Mouse (Mus musculus) layer of hippocampus, postnatal 36 days (tissue): ENCODE measurements at regions not wholly inside any gene's neighbourhood (a gene's known extent, or its start where the extent isn't known, plus 50 kb on each side); places are given as distances from the start of the nearest gene placed in this dataset.

ENCODE experiments used
- DNase-seq, 2 experiments: peaks; one replicate each; pipeline ENCODE4 v3.0.0; 2022

DNA sequence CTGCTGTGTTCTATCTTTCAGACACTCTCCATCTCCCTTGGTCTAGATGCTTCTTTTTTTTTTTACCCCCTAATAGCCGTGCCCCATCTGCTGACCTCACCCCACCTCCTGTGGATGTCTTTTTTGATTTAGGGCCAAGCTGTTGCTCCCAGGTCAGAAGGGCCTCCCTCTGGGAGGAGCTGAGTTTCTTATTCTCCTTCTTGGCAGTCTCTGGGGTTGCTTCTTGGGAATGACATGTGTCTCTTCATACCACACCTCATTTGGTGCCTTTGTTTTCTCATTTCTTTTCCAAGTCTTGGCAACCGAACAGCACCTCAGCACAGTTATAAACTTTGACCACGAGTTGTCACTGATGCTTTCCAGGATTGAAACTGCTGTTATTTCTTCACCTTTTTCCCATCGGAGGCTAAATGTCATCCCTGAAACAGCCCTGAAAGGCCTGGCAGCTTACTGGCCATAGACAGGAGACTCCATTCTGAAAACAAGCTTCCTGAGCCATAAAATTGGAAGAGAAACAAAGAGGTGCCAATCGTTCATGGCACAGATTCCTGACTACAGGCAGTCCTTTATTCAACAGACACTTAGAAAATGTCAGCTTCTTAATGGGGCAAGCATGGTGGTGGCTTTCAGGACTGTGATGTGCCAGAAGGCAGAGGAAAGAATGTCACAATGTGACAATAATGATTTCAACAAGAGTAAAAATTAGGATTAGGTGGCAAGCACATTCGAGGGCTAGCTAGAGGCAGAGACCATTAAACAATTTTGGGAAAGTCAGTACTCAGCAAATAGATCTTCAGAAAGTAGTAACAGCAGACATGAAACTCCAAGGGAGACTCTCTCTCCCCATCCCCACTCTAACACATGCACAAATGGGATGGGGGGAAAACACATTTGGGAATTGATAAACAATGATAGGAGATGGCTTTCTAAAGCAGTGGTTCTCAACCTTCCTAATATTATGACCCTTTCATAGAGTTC lies 197.1 kb upstream of the Arrdc4 start:
- DNase-seq = no peak

DNA sequence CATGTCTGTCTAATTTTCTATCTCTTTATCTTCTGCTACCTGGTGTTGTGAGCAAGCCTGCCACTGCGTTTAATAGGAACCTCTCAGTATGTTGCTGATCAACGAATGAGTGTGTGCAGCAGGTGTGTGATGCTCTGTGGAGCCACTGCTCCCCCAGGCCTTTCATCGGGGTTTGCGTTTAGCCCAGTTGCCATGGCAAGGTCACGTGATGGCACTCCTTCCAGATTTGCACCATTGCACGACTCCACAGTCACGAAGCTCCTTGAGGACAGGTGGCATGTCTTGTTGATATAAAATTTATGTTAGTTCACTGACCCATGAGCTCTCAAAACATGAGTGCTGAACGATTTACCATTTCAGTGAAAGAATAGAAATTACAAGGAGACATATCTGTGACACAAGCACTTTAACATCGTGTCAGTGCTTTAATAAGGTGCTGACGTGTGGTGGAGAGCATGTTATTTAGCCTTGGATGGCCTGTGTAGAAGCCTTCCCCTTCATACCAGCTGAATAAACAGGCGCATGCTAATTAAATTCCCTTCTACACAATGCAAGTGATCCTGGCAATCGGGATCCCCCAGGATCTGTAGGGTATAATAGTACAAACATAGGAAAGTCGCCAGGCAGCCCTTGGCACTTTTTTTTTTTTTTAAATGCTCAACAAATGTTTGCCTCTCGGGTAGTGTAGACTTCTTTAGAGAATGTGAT lies 181.7 kb upstream of the Arrdc4 start:
- no peak for DNase-seq

DNA sequence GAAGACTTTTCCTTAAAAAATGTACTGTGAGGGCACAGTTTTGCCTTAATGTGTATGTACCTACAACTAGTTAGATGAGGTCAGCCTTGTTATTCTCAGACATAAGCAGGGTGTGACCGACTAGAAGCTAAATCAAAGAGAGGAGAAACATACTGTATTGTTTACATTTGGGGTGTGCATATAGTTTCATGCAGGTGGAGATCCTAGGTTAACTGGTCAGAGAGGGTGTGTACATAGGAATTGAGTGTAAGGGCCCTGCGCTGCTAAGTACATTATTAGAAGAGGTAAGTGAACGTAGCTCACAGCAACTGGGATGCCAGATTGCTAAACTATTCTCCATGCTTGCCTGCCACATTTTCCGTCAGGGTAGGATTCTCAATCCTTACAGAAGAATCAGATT lies 180.6 kb upstream of the Arrdc4 start:
- no peak for DNase-seq

DNA sequence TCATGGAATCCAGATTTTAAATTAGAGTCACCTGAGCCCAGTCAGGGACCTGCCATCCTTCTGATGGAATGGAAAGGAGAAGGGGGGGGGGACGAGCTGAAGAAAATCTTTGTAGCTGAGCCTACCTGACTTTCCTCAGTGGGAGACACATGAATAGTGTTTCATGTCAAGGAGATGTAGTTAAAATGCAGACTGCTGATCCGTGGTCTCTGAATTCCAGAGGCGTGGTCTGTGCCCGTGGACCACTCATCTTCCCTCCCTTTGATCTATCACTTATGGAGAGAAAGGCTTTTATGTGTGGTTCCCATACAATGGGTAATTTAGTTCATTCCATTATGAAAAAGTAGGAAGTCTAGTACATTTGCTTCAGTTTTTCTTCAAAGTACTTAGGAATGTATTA lies 176.6 kb upstream of the Arrdc4 start:
- DNase-seq = no peak

DNA sequence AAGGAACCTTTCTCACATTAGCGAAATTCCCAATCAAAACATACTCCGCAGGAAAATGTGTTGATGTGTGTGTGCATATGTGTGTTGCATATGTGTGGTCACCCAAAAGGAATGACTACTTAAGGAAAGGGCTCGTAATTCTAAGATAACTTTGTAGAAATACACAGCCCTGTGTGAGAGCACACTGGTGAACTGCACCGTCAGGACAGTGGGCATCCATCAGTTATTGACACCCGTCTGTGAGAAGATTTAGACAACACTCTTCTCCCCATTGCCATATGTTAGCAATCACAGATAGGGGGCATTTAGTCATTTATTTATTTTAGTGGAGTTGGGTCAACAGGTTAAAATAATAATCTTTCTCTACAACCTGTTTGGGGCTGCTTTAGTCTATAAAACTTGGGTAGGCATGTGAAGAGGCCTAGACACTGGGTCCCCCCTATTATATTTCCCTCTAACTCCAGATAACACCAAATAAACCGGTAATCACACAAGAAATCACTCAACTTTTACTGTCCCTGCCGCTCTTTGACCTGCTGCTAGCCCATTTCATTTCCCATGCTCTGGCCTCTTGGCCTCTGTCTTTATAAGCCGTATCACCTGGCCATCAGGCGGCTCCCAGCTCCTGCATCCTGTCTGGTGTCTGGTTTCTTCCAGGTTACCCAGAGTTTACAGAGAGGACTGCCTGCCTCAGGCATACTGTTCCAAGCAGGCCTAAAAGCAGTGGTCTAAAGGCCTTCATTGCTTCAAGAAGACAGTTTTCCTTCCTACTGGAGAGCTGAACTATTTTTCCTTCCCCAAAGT lies 169.8 kb upstream of the Arrdc4 start:
- no peak for DNase-seq

DNA sequence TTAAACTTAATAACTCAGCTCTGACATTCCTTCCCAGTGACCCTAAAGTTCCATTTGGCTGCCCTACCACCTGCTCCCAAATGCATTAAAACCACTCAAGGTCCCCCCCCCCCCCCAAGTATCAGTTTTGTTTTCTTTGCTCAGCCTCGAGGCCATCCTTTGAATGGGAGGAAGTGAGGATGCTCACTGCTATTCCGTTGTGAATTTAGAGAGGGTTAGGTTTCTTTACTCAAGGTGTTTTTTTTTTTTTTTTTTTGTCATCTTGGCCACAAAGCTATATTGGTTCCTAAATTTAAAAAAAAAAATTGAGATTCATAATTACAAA lies 168.8 kb upstream of the Arrdc4 start:
- no peak for DNase-seq

DNA sequence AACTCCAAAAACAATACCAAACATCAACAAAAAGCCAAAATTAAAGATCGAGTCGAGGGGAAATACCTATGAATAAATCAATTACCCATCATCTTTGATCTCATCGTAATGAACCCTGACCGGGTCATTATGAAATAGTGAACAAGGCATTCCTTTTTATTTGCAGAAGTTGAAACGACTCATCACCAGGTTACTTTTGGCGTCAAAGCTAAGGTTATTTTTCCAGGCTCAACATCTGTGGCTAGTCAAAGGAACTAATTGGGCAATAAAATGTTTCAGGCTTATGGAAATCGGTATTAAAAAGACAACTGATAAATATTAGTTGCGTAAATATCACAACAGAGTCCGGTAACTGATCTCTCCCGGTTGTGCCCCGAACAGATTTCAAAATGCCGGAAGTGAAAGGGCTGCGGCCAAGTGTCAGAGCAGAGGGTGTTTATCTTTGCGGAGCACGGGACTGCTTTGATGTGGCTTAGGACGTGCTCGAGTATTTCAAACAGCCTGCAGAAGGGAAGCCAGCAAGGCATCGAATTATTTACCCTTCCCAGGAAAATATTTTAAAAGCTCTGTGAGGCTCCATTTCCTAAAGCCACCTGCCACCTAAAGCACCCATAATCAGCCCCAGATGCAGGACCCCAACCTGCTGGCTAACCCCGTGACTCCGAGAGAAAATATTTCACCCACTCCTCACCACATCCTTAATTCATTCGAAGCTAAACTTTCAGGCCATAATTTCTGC lies 168.3 kb upstream of the Arrdc4 start:
- DNase-seq = no peak

DNA sequence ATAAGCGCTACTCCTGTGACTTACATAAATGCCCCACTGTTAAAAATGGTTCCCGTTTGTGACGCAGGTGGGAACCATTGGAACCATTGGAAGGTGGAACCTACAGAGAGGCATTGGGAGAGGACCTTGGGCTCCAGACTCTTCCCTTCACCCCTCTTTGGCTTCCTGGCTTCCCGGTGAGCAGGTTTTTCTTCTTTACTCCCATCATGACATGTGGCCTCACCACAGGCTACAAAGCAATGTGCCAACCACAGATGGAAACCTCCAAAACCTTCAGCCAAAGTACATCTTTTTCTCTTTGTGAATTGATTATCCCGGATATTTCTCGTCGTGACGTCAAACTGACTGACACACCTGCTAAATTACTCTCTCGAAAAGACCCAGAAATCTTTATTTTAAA lies 166.9 kb upstream of the Arrdc4 start:
- no peak for DNase-seq

DNA sequence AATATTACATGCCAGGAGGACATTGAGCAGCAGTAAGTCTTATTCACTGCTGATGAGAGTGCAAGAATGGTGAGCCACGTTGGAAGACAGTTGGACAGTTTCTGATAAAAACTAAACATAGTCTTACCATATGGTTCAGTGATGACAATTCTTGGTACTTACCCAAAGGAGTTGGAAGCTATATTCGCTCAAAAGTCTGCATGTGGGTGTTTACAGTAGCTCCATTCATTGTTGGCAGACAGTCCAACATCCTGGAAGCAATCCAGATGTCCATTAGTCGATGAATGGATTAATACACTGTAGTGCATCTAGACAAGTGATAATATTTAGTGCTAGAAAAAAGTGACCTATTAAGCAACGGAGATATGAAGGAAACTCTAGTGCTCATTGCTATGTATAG lies 165.3 kb upstream of the Arrdc4 start:
- no peak for DNase-seq

DNA sequence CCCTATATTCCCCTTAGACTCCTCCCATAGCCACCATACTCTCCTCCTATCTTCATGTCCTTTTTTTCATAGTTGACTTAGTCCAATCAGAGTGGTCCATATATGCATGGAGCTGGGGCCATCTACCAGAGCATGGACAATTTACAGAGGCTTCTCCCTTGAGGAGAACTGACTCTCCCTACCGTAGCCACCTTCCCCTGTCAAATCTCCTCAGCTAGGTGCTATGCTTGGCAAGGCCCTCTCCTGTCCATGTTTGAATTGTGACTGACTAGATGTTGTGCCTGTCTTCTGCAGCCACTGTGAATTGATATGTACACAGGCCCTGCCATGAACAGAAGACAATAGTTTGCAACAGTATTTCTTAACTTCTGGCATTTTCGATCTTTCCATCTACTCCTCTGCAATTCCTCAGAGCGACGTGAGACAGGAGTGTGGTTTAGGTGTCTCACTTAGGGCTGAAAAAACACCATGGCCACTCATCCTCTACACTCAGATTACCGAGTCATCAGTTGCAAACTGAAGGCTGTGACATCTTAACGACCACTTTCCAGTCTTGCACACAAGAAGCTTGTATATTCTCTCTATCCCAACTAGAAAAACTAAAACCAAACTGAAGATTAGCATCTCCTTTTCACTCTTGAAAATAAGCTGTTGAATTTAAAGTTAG lies 163.1 kb upstream of the Arrdc4 start:
- no peak for DNase-seq

DNA sequence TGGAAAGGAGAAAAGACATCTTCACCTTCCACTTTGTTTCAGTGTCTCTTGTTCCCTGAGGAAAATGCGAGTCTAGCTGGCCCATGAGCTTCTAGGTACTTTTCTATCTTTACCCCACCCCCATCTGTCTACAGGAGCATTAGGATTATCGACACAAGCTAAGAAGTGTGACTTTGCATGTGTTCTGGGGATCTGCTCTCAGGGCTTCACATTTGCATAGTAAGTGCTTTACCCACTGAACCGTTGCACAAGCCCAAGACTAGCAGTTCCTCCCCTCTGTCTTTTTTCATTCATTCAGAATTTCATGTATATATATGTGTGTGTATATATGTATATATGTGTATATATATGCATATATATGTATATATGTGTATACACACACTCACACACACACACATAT lies 162.5 kb upstream of the Arrdc4 start:
- DNase-seq = no peak

DNA sequence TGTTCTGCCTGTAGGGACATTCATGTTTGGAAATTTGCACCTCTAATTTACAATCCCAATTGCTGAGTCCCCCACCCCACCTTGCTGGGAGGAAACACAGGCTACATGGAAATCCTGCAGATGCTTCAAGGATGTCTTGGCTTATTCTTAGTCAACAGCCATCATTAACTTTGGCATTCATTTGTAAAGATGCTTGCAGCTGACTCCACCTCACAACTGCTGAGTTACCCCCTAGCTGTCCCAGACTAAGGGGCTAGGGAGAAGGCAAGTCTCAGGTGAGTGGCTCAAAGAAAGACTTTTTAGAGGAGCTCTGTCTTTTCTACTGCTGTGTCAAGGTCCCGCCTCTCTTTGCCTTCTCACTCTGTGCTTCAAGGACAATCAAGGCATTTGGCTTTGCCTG lies 160.7 kb upstream of the Arrdc4 start:
- no peak for DNase-seq

DNA sequence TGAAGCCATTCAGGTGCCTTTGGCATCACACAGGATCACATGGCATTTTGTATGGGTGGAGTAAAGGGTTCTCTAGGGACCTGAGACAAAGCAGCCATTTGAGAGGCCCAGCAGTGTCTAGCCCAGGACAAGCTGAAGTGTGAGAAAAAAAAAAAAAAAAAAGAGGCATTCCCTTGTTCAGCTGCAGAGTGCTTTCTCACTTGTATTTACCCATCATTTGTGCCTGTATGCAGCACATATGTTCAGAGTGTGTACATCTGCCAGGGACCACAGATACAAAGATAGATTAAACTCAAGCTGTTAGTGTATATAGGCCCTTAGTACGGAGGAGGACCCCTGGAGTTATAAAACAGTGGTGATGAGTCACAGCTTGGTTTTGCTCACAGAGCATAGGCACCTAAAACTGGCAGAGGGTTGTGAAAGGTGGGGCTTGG lies 159.4 kb upstream of the Arrdc4 start:
- no peak for DNase-seq

DNA sequence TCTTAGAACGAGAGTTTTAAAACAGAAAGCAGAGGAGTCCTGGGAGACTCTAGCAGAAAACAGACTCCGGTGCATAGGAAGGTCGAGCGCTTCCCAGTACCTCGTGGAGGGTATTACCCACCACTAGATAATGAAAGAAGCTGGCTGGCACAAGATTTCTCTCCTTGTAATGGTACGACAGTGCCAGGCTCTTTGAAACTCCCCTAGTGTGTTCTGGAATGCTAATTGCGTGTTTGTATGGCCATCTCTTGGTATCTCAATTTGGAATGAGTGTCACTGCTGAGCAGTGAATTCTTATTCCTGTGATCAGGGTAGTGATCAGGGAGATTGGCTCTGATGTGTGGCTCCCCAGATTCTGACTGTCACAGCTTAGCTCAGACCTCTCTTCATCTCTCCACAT lies 158.8 kb upstream of the Arrdc4 start:
- DNase-seq = no peak

DNA sequence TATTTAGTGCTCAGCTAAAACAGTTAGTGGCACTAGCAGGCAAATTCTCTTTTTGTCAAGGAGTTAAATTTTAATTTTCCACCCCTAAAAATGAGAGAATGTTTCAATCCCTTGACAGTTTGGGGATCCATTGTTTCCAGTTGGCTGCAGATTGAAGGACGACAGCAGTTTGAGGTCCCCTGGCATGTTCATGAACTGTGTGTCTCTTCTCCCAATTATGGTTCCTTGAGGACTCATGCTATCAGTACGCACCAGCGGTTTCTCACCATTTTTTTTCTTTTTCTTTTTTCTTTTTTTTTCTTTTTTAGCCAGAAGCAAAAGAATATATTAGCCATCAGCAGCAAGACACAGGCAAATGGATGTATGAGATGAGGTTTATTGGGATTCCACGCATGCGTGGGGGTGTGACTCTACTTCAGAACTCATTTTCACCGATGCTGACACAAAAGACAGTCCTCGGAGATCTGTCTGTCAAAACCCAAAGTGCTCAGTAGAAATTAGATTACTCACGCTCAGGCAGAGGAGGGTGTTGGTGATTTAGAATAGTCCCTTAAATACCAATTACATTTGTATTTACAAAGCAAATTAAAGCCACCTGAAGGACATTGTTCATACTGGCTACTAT lies 157.8 kb upstream of the Arrdc4 start:
- DNase-seq = no peak

DNA sequence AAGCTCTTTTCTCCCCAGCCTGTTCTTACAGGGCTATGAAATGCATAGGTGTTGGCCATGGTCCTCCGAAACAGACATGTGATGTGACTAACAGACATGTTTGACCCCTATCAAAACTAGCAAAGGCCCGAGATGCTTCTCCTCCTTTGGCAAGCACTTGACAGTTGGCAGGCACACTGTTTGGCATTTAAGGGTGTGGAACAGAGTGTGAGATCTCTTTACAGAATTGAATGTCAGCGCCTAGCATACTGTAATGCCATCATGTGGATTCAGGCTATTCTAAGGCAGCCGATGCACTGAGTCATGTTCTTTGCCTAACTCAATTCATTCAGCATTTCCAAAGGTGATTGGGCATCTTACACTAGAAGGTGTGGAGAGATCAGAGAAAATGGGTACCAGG lies 156.8 kb upstream of the Arrdc4 start:
- DNase-seq = no peak

DNA sequence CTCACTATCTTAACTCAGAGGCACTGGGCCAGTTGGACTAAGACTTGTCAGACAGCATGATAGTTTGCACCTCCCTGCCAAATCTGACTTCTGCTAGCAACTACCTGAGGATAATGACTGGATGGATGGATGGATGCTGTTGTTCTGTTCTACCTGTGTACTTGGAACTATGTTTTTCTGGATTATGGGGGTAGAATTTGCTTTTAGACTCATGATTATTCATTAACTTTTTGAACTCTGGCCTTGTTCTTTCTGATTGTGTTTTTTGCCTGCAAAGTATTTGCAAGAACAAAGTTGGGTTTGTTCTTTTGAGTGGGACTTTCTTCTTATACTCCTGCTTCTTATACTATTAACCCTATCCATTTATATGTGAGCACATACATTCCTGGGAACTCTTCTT lies 137.1 kb upstream of the Arrdc4 start:
- DNase-seq = no peak

DNA sequence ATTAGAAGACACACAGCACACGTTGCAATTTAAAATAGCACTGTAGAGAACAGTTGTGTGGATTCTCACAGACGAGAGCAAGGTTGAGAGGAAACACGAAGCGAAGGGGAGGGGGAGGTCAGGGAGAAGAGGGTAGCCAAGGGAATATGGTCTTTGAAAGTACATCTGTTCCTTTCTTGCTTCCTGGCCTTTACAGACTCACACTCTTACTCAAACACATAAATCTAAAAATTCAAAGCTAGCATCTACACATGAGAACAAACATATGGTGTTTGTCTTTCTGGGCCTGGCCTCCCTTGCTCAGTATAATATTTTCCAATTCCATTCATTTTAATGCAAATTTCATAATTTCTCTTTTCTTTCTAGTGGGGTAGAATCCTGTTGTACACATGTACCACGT lies 124.0 kb upstream of the Arrdc4 start:
- no peak for DNase-seq

DNA sequence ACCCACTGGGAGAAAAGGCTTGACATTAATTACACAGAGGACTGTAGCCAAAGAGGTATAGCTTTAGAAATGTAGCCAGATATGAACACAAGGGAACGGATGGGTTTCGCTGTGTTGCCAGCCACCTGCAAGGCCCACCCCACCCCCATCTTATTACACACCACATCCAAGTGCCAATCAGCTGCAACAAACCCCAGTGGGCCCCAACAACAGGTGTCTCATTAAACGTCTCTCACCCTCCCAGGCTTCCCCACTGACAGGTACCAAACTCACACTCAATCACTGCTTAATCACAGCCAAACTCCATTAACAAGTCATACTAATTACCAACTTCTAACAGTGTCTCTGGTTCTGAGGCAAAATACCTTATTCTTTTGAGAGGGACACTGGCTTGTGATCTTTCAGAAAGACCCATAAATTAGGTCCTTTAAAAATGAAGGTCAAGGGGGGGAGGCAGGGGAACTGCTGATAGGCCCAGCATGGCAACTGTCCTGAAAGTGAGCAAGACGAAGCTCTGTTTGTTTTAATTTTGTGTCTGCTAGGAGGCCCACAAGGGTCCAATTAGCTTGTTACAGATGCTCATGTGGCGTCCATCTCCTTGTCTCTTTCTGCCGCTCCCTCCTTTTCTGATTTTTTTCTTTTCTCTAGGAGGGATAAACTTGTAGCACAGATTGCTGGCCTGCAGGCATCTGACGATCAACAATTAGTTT lies 115.4 kb upstream of the Arrdc4 start:
- DNase-seq = no peak

DNA sequence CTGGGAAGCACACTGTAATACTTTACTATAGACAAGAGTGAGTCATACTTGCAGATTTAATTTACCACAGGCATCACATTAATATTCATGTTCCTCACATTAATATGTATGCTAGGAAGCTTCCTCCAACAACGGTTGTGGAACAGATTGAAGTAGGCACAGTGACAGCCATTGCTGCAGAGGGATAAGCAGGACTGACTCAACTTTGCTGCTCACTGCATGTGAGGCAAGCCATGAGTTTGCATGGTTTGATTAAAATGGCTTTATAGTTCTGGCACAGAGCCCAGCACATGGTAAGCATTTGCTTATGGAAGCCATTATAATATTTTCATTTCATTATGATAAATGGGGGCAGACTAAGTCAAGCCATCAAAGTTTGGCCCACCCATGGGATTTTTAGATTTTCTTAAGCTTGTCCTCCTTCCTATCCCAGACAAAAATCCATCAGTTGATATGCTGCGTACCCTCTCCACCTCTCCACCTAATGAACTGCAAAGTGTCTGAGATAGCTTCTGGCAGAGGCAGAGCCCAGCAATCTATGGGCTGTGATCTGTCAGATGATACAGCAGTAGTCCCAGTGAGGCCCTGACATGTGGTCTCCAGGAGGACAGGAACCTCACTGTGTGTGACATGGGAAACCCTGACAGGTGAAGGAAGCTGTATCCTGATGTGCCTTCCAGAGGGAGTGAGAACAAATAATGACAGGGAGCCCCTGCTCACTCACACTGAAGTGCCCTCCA lies 109.6 kb upstream of the Arrdc4 start:
- DNase-seq = peak; percentile 31 to 39
